Mouse (Mus musculus) gastrocnemius, postnatal 36 days (tissue): Measurements from ENCODE around the gene Miga1. TPM values are rescaled to one million over a fixed set of nuclear protein-coding genes. Genes with fewer than 3 reads are reported as not detected.

Experiments used
- DNase-seq, 2 experiments: peaks; one replicate each; pipeline ENCODE4 v3.0.0; 2022
- intact Hi-C: fragments of 180-260 bp; cut with DNase I; formaldehyde crosslinking; loops from one replicate; pipeline ENCODE4 v1.15.1; 2025
- long read RNA-seq, 2 experiments: library from polyadenylated mRNA; stranded (forward); transcript quantifications; one replicate each; pipeline ENCODE4 v2.0.0; 2021
- total RNA-seq, 2 experiments: library from RNA; stranded (reverse); gene quantifications; 2 replicates each; pipeline ENCODE4 v1.2.3; 2021

Gene Miga1
- total RNA-seq: 1 to 10 TPM; 3.2 to 5.8 TPM
- long read RNA-seq, experiment 1, partial matches to known transcripts: 1 of 2 reads
- long read RNA-seq, experiment 1, other reads (novel, unspliced or antisense): 1 of 2 reads
- long read RNA-seq, experiment 2, partial matches to known transcripts: 0 of 2 reads
- long read RNA-seq, experiment 2, other reads (novel, unspliced or antisense): 1 of 2 reads

GRCm38 (mm10) chr3:152339862-152340557 is at the start of gene Miga1:
Gene Miga1 (minus strand): TSS chr3:152340407.
- intact Hi-C loops: no loop called here
- peak; percentile 28 to 35 for DNase-seq

- intact Hi-C loops: no loop called here
- DNase-seq: no peak
Observed at GRCm38 (mm10) chr3:152384106-152384505, 43.9 kb upstream of the Miga1 start.

- DNase-seq: no peak
- intact Hi-C loops: no loop called here
Observed at GRCm38 (mm10) chr3:152376063-152376462, 35.9 kb upstream of the Miga1 start.

- DNase-seq: no peak
- intact Hi-C loops: no loop called here
Observed at GRCm38 (mm10) chr3:152364181-152364580, 24.0 kb upstream of the Miga1 start.

- intact Hi-C loops: no loop called here
- DNase-seq: peak; percentile 20 to 41
Observed at GRCm38 (mm10) chr3:152359151-152359550, 18.9 kb upstream of the Miga1 start.

GRCm38 (mm10) chr3:152356751-152357150 is 16.5 kb upstream of the Miga1 start:
- intact Hi-C loops: no loop called here
- DNase-seq: no peak

GRCm38 (mm10) chr3:152355361-152355760 is 15.2 kb upstream of the Miga1 start:
- DNase-seq: no peak
- intact Hi-C loops: no loop called here

GRCm38 (mm10) chr3:152353434-152354177 is 13.4 kb upstream of the Miga1 start:
- DNase-seq: no peak
- intact Hi-C loops: no loop called here

GRCm38 (mm10) chr3:152352289-152352688 is 12.1 kb upstream of the Miga1 start:
- intact Hi-C loops: no loop called here
- DNase-seq: no peak

GRCm38 (mm10) chr3:152350966-152351365 is 10.8 kb upstream of the Miga1 start:
- intact Hi-C loops: no loop called here
- no peak for DNase-seq

- no peak for DNase-seq
- intact Hi-C loops: no loop called here
Observed at GRCm38 (mm10) chr3:152350431-152350830, 10.2 kb upstream of the Miga1 start.

- no peak for DNase-seq
- intact Hi-C loops: no loop called here
Observed at GRCm38 (mm10) chr3:152348011-152348830, 8.0 kb upstream of the Miga1 start.

GRCm38 (mm10) chr3:152347227-152347626 is 7.0 kb upstream of the Miga1 start:
- intact Hi-C loops: no loop called here
- no peak for DNase-seq

- intact Hi-C loops: no loop called here
- DNase-seq: peak; percentile 9 to 48
Observed at GRCm38 (mm10) chr3:152346633-152347141, 6.5 kb upstream of the Miga1 start.

GRCm38 (mm10) chr3:152345732-152346632 is 5.8 kb upstream of the Miga1 start, which contains the start of gene Usp33:
Gene Usp33 (plus strand): TSS chr3:152346478.
- intact Hi-C loops: no loop called here

GRCm38 (mm10) chr3:152342961-152343517 is 2.8 kb upstream of the Miga1 start:
- DNase-seq: no peak
- intact Hi-C loops: no loop called here

More at GRCm38 (mm10) chr3:152345732-152346632, 5.8 kb upstream of the Miga1 start, which contains the start of gene Usp33:
- DNase-seq: peak; percentile 93 to 94

- intact Hi-C loops: no loop called here
- no peak for DNase-seq
Observed at GRCm38 (mm10) chr3:152336085-152336484, 4.1 kb downstream of the Miga1 start.

GRCm38 (mm10) chr3:152333641-152334040 is 6.6 kb downstream of the Miga1 start:
- intact Hi-C loops: no loop called here
- DNase-seq: no peak
